Mouse (Mus musculus): ENCODE measurements at regions not wholly inside any gene's neighbourhood (a gene's known extent, or its start where the extent isn't known, plus 50 kb on each side); places are given as distances from the start of the nearest gene placed in this dataset.

GRCm38 (mm10) chr7:71475383-71475782 lies 124.1 kb upstream of the Gm10295 start:
- no peak for ATAC-seq (ENCODE audit: insufficient number of reproducible peaks, insufficient read depth, low FRiP score, low TSS enrichment)
- no peaks in the 10 kb centered on the region for H3K9me3 ChIP-seq
- no peaks in the 10 kb centered on the region for H3K27me3 ChIP-seq
- 77% methylated on average over 4 of the region's 4 CpGs for WGBS
- no peak overlapping the region for H3K4me2 ChIP-seq (replicated peaks)
- no peak overlapping the region for H3K27ac ChIP-seq
- peaks cover 5% of the 10 kb centered on the region; the same call in 1 of the 2 replicates for H3K4me1 ChIP-seq
- no peak overlapping the region for H3K9ac ChIP-seq
- no peak overlapping the region for H3K4me3 ChIP-seq
- H3K36me3 ChIP-seq = no peaks in the 10 kb centered on the region

GRCm38 (mm10) chr7:71472384-71473141 lies 121.3 kb upstream of the Gm10295 start:
- Histone ChIP-seq H3K4me2 (replicated peaks) (no peak overlapping the region), H3K36me3 (no peaks in the 10 kb centered on the region), H3K4me3 (no peak overlapping the region), H3K27ac (no peak overlapping the region), H3K9me3 (no peaks in the 10 kb centered on the region), H3K4me1 (peaks cover 5% of the 10 kb centered on the region; the same call in 1 of the 2 replicates), H3K9ac (no peak overlapping the region), H3K27me3 (no peaks in the 10 kb centered on the region)
- no peak for ATAC-seq (ENCODE audit: insufficient number of reproducible peaks, insufficient read depth, low FRiP score, low TSS enrichment)
- WGBS = 60% methylated on average over 12 of the region's 12 CpGs

GRCm38 (mm10) chr7:71471658-71472383 lies 120.5 kb upstream of the Gm10295 start:
- H3K27ac ChIP-seq = 0 out of 2 replicates have a peak overlapping the region, but pooled peaks have one; percentile 2

GRCm38 (mm10) chr7:71471319-71471657 lies 120.0 kb upstream of the Gm10295 start:
- Histone ChIP-seq H3K27me3 (no peaks in the 10 kb centered on the region), H3K4me1 (peaks cover 5% of the 10 kb centered on the region; the same call in 1 of the 2 replicates), H3K9ac (no peak overlapping the region), H3K36me3 (no peaks in the 10 kb centered on the region), H3K4me3 (no peak overlapping the region), H3K4me2 (replicated peaks) (no peak overlapping the region), H3K9me3 (no peaks in the 10 kb centered on the region), H3K27ac (no peak overlapping the region)
- no peak for ATAC-seq (ENCODE audit: insufficient number of reproducible peaks, insufficient read depth, low FRiP score, low TSS enrichment)
- WGBS = 28% methylated on average over 3 of the region's 3 CpGs

More at GRCm38 (mm10) chr7:71471658-71472383, 120.5 kb upstream of the Gm10295 start:
- H3K4me1 ChIP-seq = peaks cover 5% of the 10 kb centered on the region; the same call in 1 of the 2 replicates
- H3K9ac ChIP-seq = no peak overlapping the region
- WGBS = 35% methylated on average over 18 of the region's 18 CpGs
- H3K4me3 ChIP-seq = no peak overlapping the region
- no peak overlapping the region for H3K4me2 ChIP-seq (replicated peaks)
- no peaks in the 10 kb centered on the region for H3K27me3 ChIP-seq
- no peak for ATAC-seq (ENCODE audit: insufficient number of reproducible peaks, insufficient read depth, low FRiP score, low TSS enrichment)
- H3K36me3 ChIP-seq = no peaks in the 10 kb centered on the region
- H3K9me3 ChIP-seq = no peaks in the 10 kb centered on the region

- Histone ChIP-seq H3K36me3 (no peaks in the 10 kb centered on the region), H3K27me3 (no peaks in the 10 kb centered on the region)
- WGBS = 42% methylated on average over 2 of the region's 2 CpGs
These were observed 119.1 kb upstream of the Gm10295 start for GRCm38 (mm10) chr7:71470418-71470817.

GRCm38 (mm10) chr7:71469951-71470350 lies 118.7 kb upstream of the Gm10295 start:
- H3K4me2 ChIP-seq (replicated peaks) = no peak overlapping the region
- 81% methylated on average over 4 of the region's 4 CpGs for WGBS
- no peaks in the 10 kb centered on the region for H3K27me3 ChIP-seq
- H3K9ac ChIP-seq = no peak overlapping the region
- no peak for ATAC-seq (ENCODE audit: insufficient number of reproducible peaks, insufficient read depth, low FRiP score, low TSS enrichment)
- peaks cover 5% of the 10 kb centered on the region; the same call in 1 of the 2 replicates for H3K4me1 ChIP-seq
- no peak overlapping the region for H3K27ac ChIP-seq
- no peaks in the 10 kb centered on the region for H3K36me3 ChIP-seq
- no peaks in the 10 kb centered on the region for H3K9me3 ChIP-seq
- no peak overlapping the region for H3K4me3 ChIP-seq

More at GRCm38 (mm10) chr7:71470418-71470817, 119.1 kb upstream of the Gm10295 start:
- H3K4me3 ChIP-seq = no peak overlapping the region
- no peak overlapping the region for H3K27ac ChIP-seq
- H3K4me2 ChIP-seq (replicated peaks) = no peak overlapping the region
- no peak for ATAC-seq (ENCODE audit: insufficient number of reproducible peaks, insufficient read depth, low FRiP score, low TSS enrichment)
- no peak overlapping the region for H3K9ac ChIP-seq
- H3K9me3 ChIP-seq = no peaks in the 10 kb centered on the region
- peaks cover 5% of the 10 kb centered on the region; the same call in 1 of the 2 replicates for H3K4me1 ChIP-seq

- 75% methylated on average over 9 of the region's 9 CpGs for WGBS
- H3K27me3 ChIP-seq = no peaks in the 10 kb centered on the region
- ATAC-seq (ENCODE audit: insufficient number of reproducible peaks, insufficient read depth, low FRiP score, low TSS enrichment) = no peak
- no peak overlapping the region for H3K9ac ChIP-seq
- no peak overlapping the region for H3K27ac ChIP-seq
- peaks cover 5% of the 10 kb centered on the region; the same call in 1 of the 2 replicates for H3K4me1 ChIP-seq
- no peak overlapping the region for H3K4me3 ChIP-seq
- H3K9me3 ChIP-seq = no peaks in the 10 kb centered on the region
- H3K4me2 ChIP-seq (replicated peaks) = no peak overlapping the region
- no peaks in the 10 kb centered on the region for H3K36me3 ChIP-seq
These were observed 116.3 kb upstream of the Gm10295 start for GRCm38 (mm10) chr7:71467436-71468127.

- no peaks in the 10 kb centered on the region for H3K27me3 ChIP-seq
- no peak overlapping the region for H3K27ac ChIP-seq
- no peaks in the 10 kb centered on the region for H3K4me1 ChIP-seq
- no peak overlapping the region for H3K4me3 ChIP-seq
- H3K9ac ChIP-seq = no peak overlapping the region
- ATAC-seq (ENCODE audit: insufficient number of reproducible peaks, insufficient read depth, low FRiP score, low TSS enrichment) = no peak
- H3K4me2 ChIP-seq (replicated peaks) = no peak overlapping the region
- H3K9me3 ChIP-seq = no peaks in the 10 kb centered on the region
- H3K36me3 ChIP-seq = no peaks in the 10 kb centered on the region
These were observed 112.8 kb upstream of the Gm10295 start for GRCm38 (mm10) chr7:71464127-71464526.

GRCm38 (mm10) chr7:71463565-71463964 lies 112.3 kb upstream of the Gm10295 start:
- Histone ChIP-seq H3K36me3 (no peaks in the 10 kb centered on the region), H3K27me3 (no peaks in the 10 kb centered on the region), H3K9me3 (no peaks in the 10 kb centered on the region), H3K4me2 (replicated peaks) (no peak overlapping the region), H3K27ac (no peak overlapping the region), H3K4me3 (no peak overlapping the region), H3K9ac (no peak overlapping the region), H3K4me1 (no peaks in the 10 kb centered on the region)
- WGBS = 68% methylated on average over 2 of the region's 2 CpGs
- no peak for ATAC-seq (ENCODE audit: insufficient number of reproducible peaks, insufficient read depth, low FRiP score, low TSS enrichment)

GRCm38 (mm10) chr7:71459805-71460204 lies 108.5 kb upstream of the Gm10295 start:
- Histone ChIP-seq H3K4me3 (no peak overlapping the region), H3K4me2 (replicated peaks) (no peak overlapping the region), H3K9ac (no peak overlapping the region), H3K4me1 (no peaks in the 10 kb centered on the region), H3K36me3 (no peaks in the 10 kb centered on the region), H3K27ac (no peak overlapping the region), H3K27me3 (no peaks in the 10 kb centered on the region), H3K9me3 (no peaks in the 10 kb centered on the region)
- no peak for ATAC-seq (ENCODE audit: insufficient number of reproducible peaks, insufficient read depth, low FRiP score, low TSS enrichment)

- Histone ChIP-seq H3K9me3 (no peaks in the 10 kb centered on the region), H3K27ac (no peak overlapping the region), H3K36me3 (no peaks in the 10 kb centered on the region), H3K4me2 (replicated peaks) (no peak overlapping the region), H3K4me1 (no peaks in the 10 kb centered on the region), H3K4me3 (no peak overlapping the region), H3K9ac (no peak overlapping the region), H3K27me3 (no peaks in the 10 kb centered on the region)
- ATAC-seq (ENCODE audit: insufficient number of reproducible peaks, insufficient read depth, low FRiP score, low TSS enrichment) = no peak
- 77% methylated on average over 5 of the region's 5 CpGs for WGBS
These were observed 106.9 kb upstream of the Gm10295 start for GRCm38 (mm10) chr7:71458104-71458754.
